Mouse (Mus musculus) urinary bladder, postnatal 4 days (tissue): Measurements from ENCODE around the gene Angpt4.
A peak's percentile ranks its signal among the peaks of the same experiment; 100 is the strongest.

Source experiments
- DNase-seq, 2 experiments: peaks; one replicate each; pipeline ENCODE4 v3.0.0; 2021 to 2022; ENCODE audit warnings: low spot score in 2 of 2

Angpt4 gene

DNA sequence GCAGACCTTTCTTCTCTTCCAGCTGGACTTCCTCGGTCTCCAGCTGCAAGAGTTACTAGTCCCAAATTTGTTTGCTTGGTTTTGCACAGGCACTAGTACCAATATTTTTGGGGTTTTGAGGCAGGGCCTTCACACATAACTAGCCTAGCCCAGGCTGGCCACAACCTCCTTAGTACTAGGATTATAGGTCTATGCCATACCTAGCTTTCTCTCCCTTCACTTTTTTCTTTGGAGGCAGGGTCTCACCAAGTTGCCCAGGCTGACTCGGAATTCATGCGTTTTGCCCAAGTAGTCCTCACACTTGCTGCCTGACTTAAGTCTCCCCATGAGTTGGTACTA lies 69.3 kb downstream of the Angpt4 start:
- DNase-seq: no peak

DNA sequence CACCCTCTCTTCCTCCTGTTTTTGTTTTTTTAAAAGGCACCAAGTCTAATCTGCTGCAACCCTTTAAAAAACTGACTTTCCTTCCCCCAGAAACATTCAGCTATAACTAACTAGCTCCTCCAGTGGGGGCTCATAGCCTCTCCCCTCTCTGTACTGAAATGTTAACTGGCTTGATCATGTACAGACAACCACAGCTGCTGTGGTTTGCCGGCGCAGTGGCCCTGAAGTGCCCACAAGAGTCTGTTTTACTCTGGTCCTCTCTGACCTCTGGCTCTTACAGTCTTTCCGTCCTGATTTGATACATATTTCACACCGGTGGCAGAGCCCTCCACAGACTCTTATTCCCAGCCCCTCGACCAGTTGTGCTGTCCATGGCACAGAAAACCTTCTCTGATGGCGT lies 70.3 kb downstream of the Angpt4 start:
- no peak for DNase-seq

DNA sequence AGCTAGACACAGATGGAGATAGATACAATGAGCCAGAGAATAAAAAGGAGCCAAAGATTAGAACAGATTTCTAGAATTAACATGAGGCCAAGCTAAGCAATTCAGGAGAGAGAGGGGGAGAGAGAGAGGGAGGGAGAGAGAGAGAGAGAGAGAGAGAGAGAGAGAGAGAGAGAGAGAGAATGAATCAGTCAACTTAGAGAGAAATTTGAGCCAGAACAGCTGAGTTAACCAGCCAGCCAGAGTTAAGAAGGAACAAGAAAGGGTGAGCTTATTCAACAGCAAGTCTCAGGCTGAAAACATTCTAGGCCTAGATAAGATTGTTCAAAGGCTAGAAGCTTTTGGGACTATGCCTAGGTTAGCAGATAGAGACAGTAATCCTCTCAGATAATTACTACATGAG lies 71.5 kb downstream of the Angpt4 start:
- no peak for DNase-seq

DNA sequence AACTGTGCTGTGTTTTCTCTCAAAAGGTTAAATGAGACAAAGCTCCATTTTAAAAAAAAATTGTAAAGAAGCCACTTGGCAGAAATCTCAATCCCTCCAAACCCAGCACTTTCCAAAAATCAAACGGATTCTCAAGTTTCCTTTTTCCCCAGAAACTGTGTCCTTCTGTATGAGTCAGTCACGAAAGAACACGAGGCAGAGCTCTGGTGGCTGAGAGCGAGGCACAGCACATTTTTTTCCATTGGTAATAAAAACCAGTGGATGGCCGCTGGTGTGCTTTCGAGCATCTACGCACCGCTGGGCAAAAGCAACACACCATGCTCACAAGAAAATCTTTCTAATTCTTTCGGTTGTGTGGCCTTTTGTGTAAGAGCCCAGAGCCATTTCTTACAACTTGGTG lies 73.0 kb downstream of the Angpt4 start:
- no peak for DNase-seq

DNA sequence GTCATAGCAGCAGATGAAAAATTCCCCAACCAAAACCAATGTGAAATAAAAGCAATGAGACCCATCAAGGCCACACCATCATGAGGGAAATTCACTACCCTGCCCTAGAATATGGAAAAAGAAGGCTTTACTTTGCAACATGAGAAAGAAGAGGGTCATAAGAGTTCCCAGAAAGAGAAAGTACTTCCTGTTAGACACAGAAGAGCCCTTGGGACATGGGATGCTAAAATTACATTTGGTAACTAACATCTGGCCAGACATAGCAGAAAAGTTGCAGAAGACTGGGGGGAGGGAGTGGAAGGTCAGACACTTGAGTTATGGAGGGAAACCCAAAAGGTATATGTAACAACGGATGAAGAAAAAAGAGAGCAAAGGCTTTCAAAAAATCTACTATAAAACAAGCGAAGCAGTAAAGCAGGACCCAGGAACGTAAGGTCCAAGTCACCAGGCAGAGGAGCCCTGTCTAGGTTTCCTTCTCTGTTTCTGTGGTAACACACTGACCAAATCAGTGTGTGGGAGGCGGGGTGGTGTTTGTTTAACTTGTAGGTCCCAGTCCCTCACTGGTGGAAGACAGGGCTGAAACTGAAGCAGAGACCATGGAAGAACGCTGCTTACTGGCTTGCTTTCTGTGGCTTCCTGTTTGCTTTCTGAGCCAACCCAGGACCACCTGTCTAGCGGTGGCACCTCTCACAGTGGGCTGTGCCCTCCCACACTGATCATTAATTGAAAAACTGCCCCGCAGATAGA lies 74.6 kb downstream of the Angpt4 start:
- DNase-seq: no peak

DNA sequence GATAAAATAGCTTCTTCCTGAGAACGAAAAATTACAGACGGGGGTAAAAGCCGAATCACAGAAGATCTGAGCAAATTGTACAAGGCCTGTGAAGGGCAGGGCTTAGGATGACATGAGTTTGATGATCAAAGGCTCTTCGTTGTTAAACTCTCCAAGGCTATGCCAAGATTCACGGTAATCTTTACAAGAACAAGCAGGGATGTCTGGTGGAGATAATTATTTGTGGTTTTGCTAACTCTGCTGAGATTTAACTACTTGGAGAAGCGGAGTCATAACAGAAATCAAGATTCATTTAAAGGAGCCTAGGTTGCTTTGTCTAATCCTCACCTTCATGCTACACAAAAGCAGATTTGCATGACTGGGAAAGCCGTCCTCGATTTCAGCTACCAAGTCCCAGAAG lies 75.9 kb downstream of the Angpt4 start:
- DNase-seq: no peak

DNA sequence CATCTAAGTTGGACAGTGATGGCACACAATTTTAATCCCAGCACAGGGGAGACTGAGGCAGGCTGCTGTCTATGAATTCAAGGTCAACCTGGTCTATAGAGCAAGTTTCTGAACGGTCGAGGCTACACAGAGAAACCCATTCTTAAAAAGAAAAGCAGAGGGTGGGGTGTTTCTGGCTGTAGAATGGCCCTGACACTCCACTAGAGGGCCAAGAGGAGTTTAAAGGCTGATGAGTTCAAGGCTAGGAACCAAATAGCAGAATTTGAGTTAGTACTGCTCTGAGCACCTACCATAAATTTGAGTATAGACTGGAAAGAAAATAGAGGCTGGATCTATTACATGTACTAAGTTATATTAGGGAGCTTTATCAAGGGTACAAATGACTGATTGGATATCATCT lies 78.0 kb downstream of the Angpt4 start:
- no peak for DNase-seq

DNA sequence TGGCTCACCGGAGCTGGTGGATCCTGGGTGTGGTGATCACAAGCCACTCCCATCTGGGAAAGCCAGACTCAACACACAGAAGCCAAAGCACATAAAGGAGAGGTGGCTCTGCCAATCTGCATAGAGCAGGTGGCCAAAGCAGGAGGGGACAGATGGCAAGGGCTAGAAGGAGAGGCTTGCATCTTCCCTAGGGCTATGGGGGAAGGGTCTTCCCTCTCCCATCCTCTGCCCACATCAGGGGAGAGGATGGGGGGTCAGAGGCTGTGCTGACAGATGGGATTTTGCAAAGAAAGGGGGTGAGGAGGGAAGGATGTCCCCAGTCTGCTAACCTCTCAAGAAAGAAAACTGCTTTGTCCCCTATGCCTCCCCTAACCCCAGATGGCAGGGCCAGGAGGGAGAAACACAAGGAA lies 80.0 kb downstream of the Angpt4 start:
- no peak for DNase-seq

DNA sequence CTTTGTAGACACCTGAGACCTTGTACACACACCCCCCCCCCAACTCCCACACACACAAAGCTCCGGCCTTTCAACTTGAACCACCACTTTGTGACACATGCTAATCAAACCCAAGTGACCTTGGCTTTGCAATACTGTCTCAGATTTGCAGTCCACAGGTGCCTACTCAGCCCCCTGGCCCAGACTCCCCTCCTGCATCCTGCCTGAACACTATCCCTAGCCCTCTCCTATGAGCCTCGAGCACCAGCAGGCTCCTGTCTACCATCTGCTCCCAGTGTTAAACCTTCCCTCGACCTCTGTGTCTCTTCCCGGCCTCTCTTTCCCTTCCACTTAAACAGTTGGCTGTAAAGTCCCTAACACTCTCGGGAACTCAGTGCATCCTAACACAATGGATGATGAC lies 80.4 kb downstream of the Angpt4 start:
- no peak for DNase-seq

DNA sequence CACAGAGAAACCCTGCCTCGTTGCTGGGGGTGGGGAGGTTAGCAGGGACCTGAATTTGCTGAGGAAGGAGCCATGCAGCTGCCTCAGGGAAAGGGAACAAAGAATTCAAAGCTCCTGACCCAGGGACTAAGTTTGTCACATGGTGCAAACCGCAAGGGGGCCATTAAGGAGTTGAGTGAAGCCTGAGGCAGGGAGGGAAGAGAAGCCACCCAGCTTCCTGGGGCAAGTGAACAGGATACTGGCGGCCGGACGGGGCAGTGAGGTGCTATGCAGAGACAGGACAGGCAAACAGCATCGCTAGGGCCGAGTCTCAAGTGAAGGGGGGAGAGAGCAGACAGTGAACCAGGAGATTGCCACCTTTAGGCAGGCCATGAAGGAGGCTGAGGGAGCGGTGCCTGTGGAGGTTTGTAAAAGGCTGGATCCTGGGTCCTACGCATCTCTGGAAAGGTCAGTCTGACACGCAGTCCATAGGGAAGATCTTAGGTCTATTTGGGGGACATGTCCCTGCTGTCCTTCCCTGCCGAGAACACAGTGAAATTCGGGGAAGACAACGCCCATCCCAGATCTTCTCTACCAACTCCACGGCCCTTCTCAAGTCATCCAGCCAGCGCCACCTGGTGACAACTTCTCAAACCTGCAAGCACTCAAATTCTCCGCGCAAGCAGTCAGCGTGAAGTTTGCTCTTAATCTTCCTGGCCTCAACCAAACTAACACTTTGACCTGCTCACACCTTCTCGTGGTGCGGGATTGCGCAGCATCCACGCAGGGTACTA lies 83.5 kb downstream of the Angpt4 start:
- peak; percentile 70 to 86 for DNase-seq
